Mouse (Mus musculus) thymus, adult 2 months (tissue): ENCODE measurements around the gene Dkk3.

ENCODE experiments used
- CTCF ChIP-seq: fragments of 200-500 bp; IDR thresholded peaks from 2 replicates; pipeline ENCODE4 v1.5.1; 2012; ENCODE audit warnings: mild to moderate bottlenecking, control low read depth, low read length, moderate library complexity, borderline replicate concordance; ENCODE audit not compliant: control insufficient read depth, poor library complexity, insufficient read depth; ENCODE audit errors: extremely low read depth
- POLR2A ChIP-seq: fragments of 200-500 bp; IDR thresholded peaks from 2 replicates; pipeline ENCODE4 v1.6.1; 2012; ENCODE audit warnings: mild to moderate bottlenecking, low read length, control low read depth, moderate library complexity; ENCODE audit not compliant: control insufficient read depth, poor library complexity, insufficient read depth; ENCODE audit errors: extremely low read depth

- no peak for TF ChIP-seq CTCF
- no peak for TF ChIP-seq POLR2A
Measured at GRCm38 (mm10) chr7:112164430-112164829, 5.6 kb upstream of the Dkk3 start.
